In the genomic region with DNA sequence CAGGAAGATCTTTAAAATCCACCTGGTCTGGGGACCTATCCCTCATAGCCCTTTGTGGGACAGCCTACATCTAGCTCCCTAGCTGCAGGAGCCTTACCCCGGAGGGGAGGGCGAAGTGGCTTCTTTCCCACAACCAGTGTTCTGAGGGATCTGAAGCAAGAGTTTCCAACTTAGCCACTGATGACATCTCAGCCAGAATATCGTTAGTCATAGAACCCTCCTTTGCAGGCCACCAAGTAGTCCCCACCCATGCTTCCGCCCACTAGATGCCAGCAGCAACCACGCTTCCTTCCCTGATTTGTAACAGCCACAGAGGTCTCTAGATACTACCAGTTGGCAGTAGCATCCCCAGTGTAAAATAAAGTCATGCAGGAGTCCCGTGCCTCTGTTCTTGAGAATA, we compare ENCODE assay signal across 15 mouse cellular contexts. TPM values are rescaled to one million over a fixed set of nuclear protein-coding genes. Genes with fewer than 3 reads are reported as not detected.
A peak's percentile ranks its signal among the peaks of the same experiment; 100 is the strongest.
DNase-seq lines count a peak whose midpoint lies in the region; ATAC-seq lines count a peak whose summit lies in the region.
"Had no signal": no experiment of that assay in that cellular context is flagged by ENCODE, and none has a peak within 500 bp of the region (broad histone marks: within the 10 kb centered on the region; RNA-seq: fewer than 3 reads in every experiment).

No protein-coding gene starts in this region.

- DNase-seq in CD4-positive, CD25-positive, alpha-beta regulatory T cell, adult 2 months (ENCODE audit: low read depth, low spot score), result peak; percentile 33
- DNase-seq in liver, embryonic 13.5 days, result no peak
- DNase-seq in cerebellum, postnatal 25 days, result no peak
- DNase-seq: cerebellum, postnatal 10 days; gastrocnemius, postnatal 10 days; kidney, postnatal 4 days; left cerebral cortex, postnatal 4 days had no signal

- no peak overlapping the region for H3K4me2 ChIP-seq in liver, embryonic 13.5 days
- no peak overlapping the region for H3K4me2 ChIP-seq in liver, embryonic 12.5 days
- H3K4me2 ChIP-seq: hindbrain, embryonic 15.5 days; midbrain, embryonic 11.5 days; neural tube, embryonic 15.5 days had no signal

- H3K4me1 ChIP-seq in liver, embryonic 13.5 days (replicated peaks), result peaks cover 3% of the 10 kb centered on the region; the same call in 1 of the 2 replicates
- H3K4me1 ChIP-seq in liver, embryonic 12.5 days, result peaks cover 15% of the 10 kb centered on the region
- H3K4me1 ChIP-seq: hindbrain, embryonic 15.5 days; neural tube, embryonic 15.5 days had no signal

- 24% methylated on average over 6 of the region's 6 CpGs for WGBS in liver, embryonic 13.5 days (ENCODE audit: insufficient replicate concordance)
- WGBS in liver, embryonic 12.5 days (ENCODE audit: insufficient replicate concordance), result 33% methylated on average over 6 of the region's 6 CpGs

- ATAC-seq in CD4-positive, CD25-positive, alpha-beta regulatory T cell, adult 4 months, result no peak
- ATAC-seq in liver, embryonic 13.5 days (ENCODE audit: low read depth), result 0 out of 2 replicates have a peak, but pooled peaks have one; percentile 18
- ATAC-seq in liver, embryonic 12.5 days, result no peak
- peak; percentile 92 for ATAC-seq in common myeloid progenitor, adult 5-6 weeks (replicated peaks; ENCODE audit: low read depth, poor library complexity, severe bottlenecking)
- ATAC-seq in megakaryocyte progenitor cell, adult 5-6 weeks (replicated peaks; ENCODE audit: poor library complexity), result peak; percentile 95
- no peak for ATAC-seq in cerebellum, adult (ENCODE audit: insufficient number of reproducible peaks, low FRiP score, low TSS enrichment)

- H3K27me3 ChIP-seq in liver, embryonic 13.5 days, result no peaks in the 10 kb centered on the region
- H3K27me3 ChIP-seq in liver, embryonic 12.5 days (replicated peaks), result no peaks in the 10 kb centered on the region
- H3K27me3 ChIP-seq: hindbrain, embryonic 15.5 days; neural tube, embryonic 15.5 days had no signal

- H3K36me3 ChIP-seq in liver, embryonic 13.5 days, result peaks cover 34% of the 10 kb centered on the region
- peaks cover 34% of the 10 kb centered on the region for H3K36me3 ChIP-seq in liver, embryonic 12.5 days

- no peak overlapping the region for H3K9ac ChIP-seq in liver, embryonic 13.5 days
- H3K9ac ChIP-seq in liver, embryonic 12.5 days, result no peak overlapping the region
- H3K9ac ChIP-seq: hindbrain, embryonic 15.5 days; neural tube, embryonic 15.5 days had no signal

- H3K27ac ChIP-seq in liver, embryonic 13.5 days, result no peak overlapping the region
- no peak overlapping the region for H3K27ac ChIP-seq in liver, embryonic 12.5 days
- H3K27ac ChIP-seq: hindbrain, embryonic 15.5 days; neural tube, embryonic 15.5 days had no signal

- H3K4me3 ChIP-seq in liver, embryonic 13.5 days (replicated peaks), result no peak overlapping the region
- no peak overlapping the region for H3K4me3 ChIP-seq in liver, embryonic 12.5 days
- H3K4me3 ChIP-seq: hindbrain, embryonic 15.5 days; neural tube, embryonic 15.5 days had no signal

- H3K9me3 ChIP-seq in liver, embryonic 13.5 days (replicated peaks), result no peaks in the 10 kb centered on the region
- no peaks in the 10 kb centered on the region for H3K9me3 ChIP-seq in liver, embryonic 12.5 days (replicated peaks)
- H3K9me3 ChIP-seq: hindbrain, embryonic 15.5 days; neural tube, embryonic 15.5 days had no signal

RNA-seq across cellular contexts. Expression of a gene that starts 18.5 kb away (rescaled TPM):
- polyA plus RNA-seq in CD4-positive, CD25-positive, alpha-beta regulatory T cell, adult 4 months (2017; shearing (Covaris generic)), result not detected
- 1.7 and 2.2 TPM in 2 replicates for polyA plus RNA-seq in liver, embryonic 13.5 days (2015; fragmentation: Nextera tagmentation; extraction: Ambion mirVana)
- polyA plus RNA-seq in liver, embryonic 12.5 days (2016; fragmentation: Nextera tagmentation; extraction: Ambion mirVana), result 2.3 and 2.5 TPM in 2 replicates
- 0.73 TPM in 1 of 2 replicates, not detected in the other for total RNA-seq in common myeloid progenitor, adult 5-6 weeks (2017)
- 1.3 and 2.2 TPM in 2 replicates for total RNA-seq in megakaryocyte progenitor cell, adult 5-6 weeks (2015)
- 1.1 and 4.8 TPM in 2 replicates for total RNA-seq in megakaryocyte progenitor cell, adult 5-6 weeks (2017)

RNA-seq across cellular contexts. Expression of a gene that starts 24.7 kb away (rescaled TPM):
- 10 to 100 TPM; 10.1 TPM for polyA plus RNA-seq in CD4-positive, CD25-positive, alpha-beta regulatory T cell, adult 4 months (2017; shearing (Covaris generic))
- 0.75 and 1.2 TPM in 2 replicates for polyA plus RNA-seq in liver, embryonic 13.5 days (2015; fragmentation: Nextera tagmentation; extraction: Ambion mirVana)
- polyA plus RNA-seq in liver, embryonic 12.5 days (2016; fragmentation: Nextera tagmentation; extraction: Ambion mirVana), result 2.5 and 3.1 TPM in 2 replicates
- 3.4 TPM in 1 of 2 replicates, not detected in the other for total RNA-seq in common myeloid progenitor, adult 5-6 weeks (2017)
- 4.3 and 6.5 TPM in 2 replicates for total RNA-seq in megakaryocyte progenitor cell, adult 5-6 weeks (2015)
- total RNA-seq in megakaryocyte progenitor cell, adult 5-6 weeks (2017), result 1.1 and 5.1 TPM in 2 replicates

RNA-seq across cellular contexts. Expression of a gene that starts 50.3 kb away (rescaled TPM):
- 1 to 10 TPM; 1.1 to 2.2 TPM for polyA plus RNA-seq in CD4-positive, CD25-positive, alpha-beta regulatory T cell, adult 4 months (2017; shearing (Covaris generic))
- polyA plus RNA-seq in liver, embryonic 13.5 days (2015; fragmentation: Nextera tagmentation; extraction: Ambion mirVana), result 61.8 and 69.9 TPM in 2 replicates
- polyA plus RNA-seq in liver, embryonic 12.5 days (2016; fragmentation: Nextera tagmentation; extraction: Ambion mirVana), result 67.4 and 68.8 TPM in 2 replicates
- 8.6 and 9.7 TPM in 2 replicates for total RNA-seq in common myeloid progenitor, adult 5-6 weeks (2017)
- total RNA-seq in megakaryocyte progenitor cell, adult 5-6 weeks (2015), result 29.5 and 29.9 TPM in 2 replicates
- total RNA-seq in megakaryocyte progenitor cell, adult 5-6 weeks (2017), result 3.4 and 3.9 TPM in 2 replicates

RNA-seq across cellular contexts. Expression of a gene that starts 59.5 kb away (rescaled TPM):
- polyA plus RNA-seq in CD4-positive, CD25-positive, alpha-beta regulatory T cell, adult 4 months (2017; shearing (Covaris generic)), result 10 to 100 TPM; 17.8 to 20.7 TPM
- polyA plus RNA-seq in liver, embryonic 13.5 days (2015; fragmentation: Nextera tagmentation; extraction: Ambion mirVana), result 30.8 and 32.5 TPM in 2 replicates
- 53.4 and 55.7 TPM in 2 replicates for polyA plus RNA-seq in liver, embryonic 12.5 days (2016; fragmentation: Nextera tagmentation; extraction: Ambion mirVana)
- total RNA-seq in common myeloid progenitor, adult 5-6 weeks (2017), result 81.4 and 94.2 TPM in 2 replicates
- 111 TPM in 2 replicates for total RNA-seq in megakaryocyte progenitor cell, adult 5-6 weeks (2015)
- 100 and 110 TPM in 2 replicates for total RNA-seq in megakaryocyte progenitor cell, adult 5-6 weeks (2017)

Comparison
In these comparisons a context has a peak if more than half of its experiments do, and no peak if none do; other contexts are left out.
1. ATAC-seq: peak in liver, embryonic 13.5 days (single experiment), common myeloid progenitor, adult 5-6 weeks (single experiment) and megakaryocyte progenitor cell, adult 5-6 weeks (single experiment); none in CD4-positive, CD25-positive, alpha-beta regulatory T cell, adult 4 months (single experiment), liver, embryonic 12.5 days (single experiment) and cerebellum, adult (single experiment).
2. RNA of a gene that starts 50.3 kb away (polyA plus RNA-seq): 67.4 to 68.8 TPM in liver, embryonic 12.5 days and 61.8 to 69.9 TPM in liver, embryonic 13.5 days; 1.1 to 2.2 TPM in CD4-positive, CD25-positive, alpha-beta regulatory T cell, adult 4 months; every median in the first group is over 10 times any median in the second.